Mouse (Mus musculus) CD4-positive, CD25-positive, alpha-beta regulatory T cell, adult 9 weeks (primary cell): ENCODE measurements around the gene Naip5. TPM values are rescaled to one million over a fixed set of nuclear protein-coding genes. Genes with fewer than 3 reads are reported as not detected.

Experiments
- polyA plus RNA-seq: library from polyadenylated mRNA; unstranded; fragments of 100-300 nt; shearing (Covaris generic); gene quantifications from one replicate; pipeline ENCODE4 v1.2.1, GENCODE M21; 2017

Gene Naip5
- polyA plus RNA-seq = 15.2 TPM

DNA sequence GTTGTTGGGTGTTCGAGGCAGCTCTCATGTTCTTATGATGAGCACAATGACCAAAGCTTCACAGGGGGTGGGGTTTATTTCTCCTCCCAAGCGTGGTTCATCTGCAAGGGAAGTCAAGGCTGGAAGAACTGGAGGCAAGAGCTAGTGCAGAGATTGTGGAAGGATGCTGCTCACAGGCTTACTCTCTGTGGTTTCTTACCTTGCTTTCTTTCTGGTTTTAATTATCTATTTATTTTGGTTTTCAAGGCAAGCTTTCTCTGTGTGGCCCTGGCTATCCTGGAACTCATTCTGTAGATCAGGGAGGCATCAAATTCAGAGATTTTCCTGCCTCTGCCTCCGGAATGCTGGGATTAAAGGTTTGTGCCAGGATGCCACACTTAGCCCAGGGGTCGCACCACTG lies at the start of gene Naip5:
TSS of gene Naip5 (minus strand) at position 101 of the 400 bp plus-strand sequence.

DNA sequence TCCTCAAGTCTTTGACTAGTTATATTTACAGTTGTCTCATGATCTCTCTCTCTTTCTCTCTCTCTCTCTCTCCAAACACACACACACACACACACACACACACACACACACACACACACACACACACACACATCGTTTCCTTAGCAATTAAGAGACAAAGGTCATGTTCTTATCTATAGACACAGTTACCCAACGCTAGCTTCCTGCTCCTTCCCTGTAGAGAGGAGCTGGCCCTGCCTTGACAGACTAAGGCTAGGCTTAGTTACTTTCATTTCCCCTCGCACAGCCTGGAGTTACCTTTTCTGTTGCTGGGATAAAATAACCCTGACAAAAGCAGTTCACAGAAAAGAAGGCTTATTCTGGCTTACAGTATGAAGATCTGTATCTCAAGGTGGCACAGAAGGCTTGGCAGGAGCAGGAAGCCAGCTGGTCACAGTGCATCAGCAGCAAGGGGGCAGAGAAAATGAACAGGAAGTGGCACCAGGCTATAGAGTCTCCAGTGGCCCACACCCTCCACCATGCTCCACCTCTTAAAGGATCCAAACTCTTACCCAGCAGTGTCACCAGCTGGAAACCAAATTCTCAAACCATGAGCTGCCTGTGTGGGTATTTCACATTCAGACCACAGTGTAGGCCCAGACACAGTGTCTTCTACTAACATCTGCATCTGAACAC lies 44.3 kb downstream of the Naip5 start, which contains the start of gene Naip2:
TSS of gene Naip2 (minus strand) at position 434 of the 675 bp plus-strand sequence.

Other genes starting within 250 kb of the Naip5 start
- gene Mccc2, start 230.7 kb downstream of the Naip5 start, polyA plus RNA-seq = 15.2 TPM
- gene Bdp1, start 142.3 kb downstream of the Naip5 start, polyA plus RNA-seq = 35.7 TPM
- 4.7 TPM for gene Serf1, start 138.3 kb downstream of the Naip5 start, polyA plus RNA-seq
- 53.0 TPM for gene Smn1, start 121.5 kb downstream of the Naip5 start, polyA plus RNA-seq
- 8.1 TPM for gene Naip2, start 44.2 kb downstream of the Naip5 start, polyA plus RNA-seq
- 6.1 TPM for gene Naip6, start 71.4 kb upstream of the Naip5 start, polyA plus RNA-seq
- gene Naip1, start 206.5 kb upstream of the Naip5 start, polyA plus RNA-seq = not detected
- gene Gtf2h2, start 246.3 kb upstream of the Naip5 start, polyA plus RNA-seq = 55.9 TPM